Mouse (Mus musculus) embryonic fibroblast, embryonic 13.5 days (primary cell): ENCODE measurements around the gene Tbc1d16. TPM values are rescaled to one million over a fixed set of nuclear protein-coding genes. Genes with fewer than 3 reads are reported as not detected.
A peak's percentile ranks its signal among the peaks of the same experiment; 100 is the strongest.

Source experiments
- H3K27ac ChIP-seq: 2 replicates; pipeline ENCODE4 v1.5.1; 2012; ENCODE audit warnings: low read length, control low read depth, inconsistent platforms; ENCODE audit not compliant: insufficient read depth
- H3K4me1 ChIP-seq: 2 replicates; pipeline ENCODE4 v1.6.1; 2011; ENCODE audit warnings: low read length; ENCODE audit not compliant: control insufficient read depth, insufficient read depth
- H3K4me3 ChIP-seq: 2 replicates; pipeline ENCODE4 v1.5.1; 2011; ENCODE audit warnings: mild to moderate bottlenecking, control low read depth, low read length; ENCODE audit not compliant: insufficient read depth
- CTCF ChIP-seq: IDR thresholded peaks from 2 replicates; pipeline ENCODE4 v1.5.1; 2011; ENCODE audit warnings: mild to moderate bottlenecking, control low read depth, low read length, moderate library complexity, borderline replicate concordance; ENCODE audit not compliant: insufficient read depth
- POLR2A ChIP-seq: IDR thresholded peaks from 2 replicates; pipeline ENCODE4 v1.6.1; 2011; ENCODE audit warnings: low read depth, mild to moderate bottlenecking, control low read depth, low read length, moderate library complexity
- polyA plus RNA-seq: library from polyadenylated mRNA; stranded (reverse); fragments of >200 nt; gene quantifications from 2 replicates; pipeline ENCODE4 v1.2.4, GENCODE M21; 2011; ENCODE audit warnings: low read depth; ENCODE audit not compliant: missing spikeins, insufficient read length

The Tbc1d16 gene
- polyA plus RNA-seq, 1 experiment: 10.6 TPM

DNA sequence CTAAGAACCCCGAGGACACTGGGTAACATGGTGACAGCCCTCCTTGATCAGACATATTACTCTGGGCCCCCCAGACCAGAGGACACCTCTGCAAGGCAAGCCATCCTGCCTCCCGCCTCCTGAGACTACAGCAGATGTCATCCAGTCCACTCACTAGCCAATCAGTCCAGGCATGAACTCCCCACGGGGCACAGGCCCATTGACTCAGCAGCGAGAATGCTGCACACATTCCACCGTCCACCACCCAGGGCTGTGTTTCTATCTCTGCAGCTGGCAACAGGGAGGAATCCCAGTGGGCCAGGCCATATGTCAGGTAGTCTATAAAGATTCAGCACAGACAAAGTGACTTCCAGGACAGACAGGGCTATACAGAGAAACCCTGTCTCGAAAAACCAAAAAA, 20.3 kb downstream of the Tbc1d16 start:
- H3K4me1 ChIP-seq: peaks cover 5% of the 10 kb centered on the region; the same call in 1 of the 2 replicates

DNA sequence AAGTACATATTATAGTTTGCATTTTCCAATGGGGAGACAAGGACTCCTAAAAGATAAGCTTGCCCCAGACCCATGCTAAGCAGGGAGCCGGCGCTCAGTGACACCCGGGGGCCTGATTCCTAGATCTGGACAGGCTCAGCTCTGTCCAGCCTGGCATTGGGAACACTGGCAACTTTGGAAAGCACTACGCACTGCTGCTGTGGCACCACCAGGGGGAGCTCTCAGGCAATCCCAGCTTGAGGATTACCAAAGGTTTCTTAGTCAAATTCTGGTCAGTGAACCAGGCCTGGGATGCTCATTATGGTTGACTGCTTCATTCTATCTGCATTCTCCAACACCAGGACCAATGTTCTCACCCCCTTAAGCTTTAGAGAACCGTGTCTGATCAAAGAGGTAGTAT, 21.7 kb downstream of the Tbc1d16 start:
- no peak overlapping the region for H3K4me3 ChIP-seq
- H3K4me1 ChIP-seq: peaks cover 3% of the 10 kb centered on the region; the same call in 1 of the 2 replicates
- H3K27ac ChIP-seq: no peak overlapping the region
- TF ChIP-seq CTCF (peak; percentile 88), POLR2A (no peak)

More for the DNA sequence above, 20.3 kb downstream of the Tbc1d16 start:
- no peak overlapping the region for H3K4me3 ChIP-seq
- H3K27ac ChIP-seq: no peak overlapping the region
- TF ChIP-seq CTCF: no peak

DNA sequence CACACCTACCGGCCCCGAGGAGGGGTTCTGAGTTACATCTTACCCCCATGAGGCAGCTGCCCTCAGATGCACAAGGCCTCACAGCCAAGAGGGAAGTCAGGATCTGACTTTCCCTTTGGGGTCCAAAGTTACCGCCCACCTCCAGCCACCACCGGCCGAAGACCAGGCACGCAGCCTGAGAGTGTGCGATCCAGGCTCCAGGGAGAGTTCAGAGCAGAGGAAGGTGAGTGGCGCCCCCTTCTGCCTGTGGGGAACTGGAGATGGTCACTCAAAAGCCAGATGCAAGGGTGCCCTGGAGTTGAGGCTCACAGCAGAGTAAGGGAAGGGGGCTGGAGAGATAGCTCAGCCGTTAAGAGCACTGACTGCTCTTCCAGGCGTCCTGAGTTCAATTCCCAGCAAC, 22.6 kb downstream of the Tbc1d16 start:
- H3K4me1 ChIP-seq: peaks cover 3% of the 10 kb centered on the region; the same call in 1 of the 2 replicates
- H3K4me3 ChIP-seq: no peak overlapping the region
- H3K27ac ChIP-seq: no peak overlapping the region
- TF ChIP-seq POLR2A (no peak), CTCF (no peak)

DNA sequence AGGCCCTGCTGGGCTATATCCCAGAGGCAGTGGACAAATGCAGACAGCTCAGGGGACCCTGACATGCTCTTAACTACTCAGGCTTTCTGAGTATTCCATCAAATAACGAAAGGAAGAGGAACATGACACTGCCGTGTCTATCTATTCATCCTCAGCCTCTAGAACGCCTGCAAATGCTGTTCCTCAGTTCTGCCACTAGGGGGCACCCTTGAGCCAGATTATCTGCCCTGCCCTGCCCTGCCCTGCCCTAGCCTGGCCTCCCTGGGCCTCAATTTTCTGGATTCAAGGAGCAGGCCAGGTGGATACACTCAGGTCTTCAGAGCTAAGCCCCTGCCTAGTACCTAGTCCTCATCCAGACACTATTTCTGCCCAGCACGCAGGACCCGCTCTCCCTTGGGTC, 24.9 kb downstream of the Tbc1d16 start:
- Histone ChIP-seq H3K27ac (no peak overlapping the region), H3K4me3 (no peak overlapping the region), H3K4me1 (no peaks in the 10 kb centered on the region; the same call in 1 of the 2 replicates)
- TF ChIP-seq POLR2A (no peak), CTCF (peak; percentile 38; the same call in 1 of the 2 replicates)

- TF ChIP-seq CTCF (no peak), POLR2A (no peak)
- Histone ChIP-seq H3K27ac (no peak overlapping the region), H3K4me3 (no peak overlapping the region), H3K4me1 (no peaks in the 10 kb centered on the region)
Measured at GRCm38 (mm10) chr11:119199233-119199601, 29.1 kb downstream of the Tbc1d16 start.

DNA sequence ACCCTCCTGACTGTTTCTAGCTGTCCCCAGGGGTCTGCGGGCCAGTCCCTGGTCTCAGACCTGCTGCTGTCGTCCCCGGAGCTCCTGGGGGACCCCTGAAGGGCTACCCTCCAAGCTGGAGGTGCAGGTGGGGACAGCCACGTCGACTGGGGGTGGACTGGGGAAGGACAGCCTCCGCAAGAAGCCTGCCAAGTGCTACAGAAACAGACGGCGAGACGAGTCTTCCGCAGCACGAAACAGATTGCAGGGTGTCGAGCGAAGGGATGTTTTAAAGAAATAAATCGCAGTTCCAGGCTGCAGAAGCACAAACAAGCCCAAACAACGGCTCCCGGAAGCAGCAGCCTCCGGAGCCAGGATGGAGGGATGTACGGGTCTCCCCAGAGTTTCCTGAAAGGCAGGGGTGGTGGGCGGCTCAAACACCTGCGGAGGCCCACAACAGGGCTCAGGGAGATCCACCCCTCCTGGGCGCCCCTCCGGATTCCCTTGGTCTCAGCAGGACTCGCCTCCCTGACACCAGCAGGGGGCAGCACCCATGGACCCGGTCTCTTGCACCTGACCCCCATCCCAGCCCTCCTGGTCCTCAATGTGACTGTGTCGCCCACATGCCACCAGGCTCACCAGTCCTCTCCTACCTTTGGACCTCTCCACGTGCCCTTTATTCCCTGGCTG, 29.6 kb downstream of the Tbc1d16 start:
- no peak overlapping the region for H3K27ac ChIP-seq

DNA sequence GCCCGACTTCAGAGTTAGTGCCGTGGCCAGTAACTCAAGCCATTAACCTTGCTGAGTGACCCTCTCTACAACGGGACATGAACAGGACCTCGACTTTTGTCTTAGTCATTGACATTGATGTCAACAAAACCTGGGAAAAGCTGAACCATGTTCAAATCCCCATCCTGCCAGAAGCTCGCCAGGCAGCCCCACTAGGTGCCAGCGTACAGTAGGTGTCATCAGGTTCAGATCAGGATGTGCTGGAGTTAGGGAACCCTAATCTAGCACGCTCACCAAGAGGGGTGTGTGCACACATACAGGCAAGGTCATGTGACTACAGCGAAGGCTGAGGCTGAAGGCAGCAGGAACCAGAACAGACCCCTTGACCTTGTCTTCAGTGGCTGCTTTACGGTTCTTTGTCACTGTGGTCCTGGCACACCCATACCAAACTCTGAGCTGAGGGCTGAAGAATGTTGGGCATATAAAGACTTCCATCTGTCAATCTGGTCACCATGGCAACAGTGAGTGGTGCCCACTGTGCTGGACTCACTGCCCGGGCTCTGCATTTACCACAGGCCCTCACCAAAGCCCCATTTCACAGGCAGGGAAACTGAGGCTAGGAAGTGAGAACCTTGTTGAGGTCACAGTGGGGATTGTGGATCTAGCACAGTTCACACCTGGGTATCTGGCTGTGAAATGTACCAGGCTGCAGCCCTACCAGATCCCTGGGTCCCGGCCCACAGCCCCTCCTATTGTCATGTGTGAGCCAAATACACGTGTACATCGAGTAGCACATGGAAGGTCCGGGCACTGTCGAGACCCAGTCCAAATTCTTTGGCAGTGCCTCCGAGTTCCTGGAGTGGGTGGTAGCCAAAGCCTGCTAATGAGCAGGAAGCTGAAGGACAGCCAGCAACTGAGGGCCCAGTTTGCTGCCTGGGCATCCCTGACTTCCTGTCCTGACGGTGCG, 30.4 kb downstream of the Tbc1d16 start:
- H3K4me3 ChIP-seq: no peak overlapping the region
- H3K27ac ChIP-seq: no peak overlapping the region
- no peaks in the 10 kb centered on the region for H3K4me1 ChIP-seq

More for the DNA sequence above, 29.6 kb downstream of the Tbc1d16 start:
- Histone ChIP-seq H3K4me3 (no peak overlapping the region), H3K4me1 (no peaks in the 10 kb centered on the region)
- TF ChIP-seq POLR2A (no peak), CTCF (peak; percentile 40; the same call in 1 of the 2 replicates)

GRCm38 (mm10) chr11:119192605-119193004, 35.7 kb downstream of the Tbc1d16 start:
- no peak for TF ChIP-seq POLR2A
- TF ChIP-seq CTCF: no peak
- Histone ChIP-seq H3K27ac (no peak overlapping the region), H3K4me3 (no peak overlapping the region), H3K4me1 (peaks cover 2% of the 10 kb centered on the region)

More for the DNA sequence above, 30.4 kb downstream of the Tbc1d16 start:
- no peak for TF ChIP-seq POLR2A

GRCm38 (mm10) chr11:119192176-119192575, 36.1 kb downstream of the Tbc1d16 start:
- Histone ChIP-seq H3K4me3 (no peak overlapping the region), H3K4me1 (peaks cover 2% of the 10 kb centered on the region), H3K27ac (no peak overlapping the region)
- no peak for TF ChIP-seq POLR2A
- TF ChIP-seq CTCF: no peak

- H3K27ac ChIP-seq: no peak overlapping the region
- peaks cover 5% of the 10 kb centered on the region for H3K4me1 ChIP-seq
Measured at GRCm38 (mm10) chr11:119191606-119192081, 36.7 kb downstream of the Tbc1d16 start.

More at GRCm38 (mm10) chr11:119191606-119192081, 36.7 kb downstream of the Tbc1d16 start:
- TF ChIP-seq POLR2A (no peak), CTCF (no peak)
- H3K4me3 ChIP-seq: no peak overlapping the region
